In the genomic region with DNA sequence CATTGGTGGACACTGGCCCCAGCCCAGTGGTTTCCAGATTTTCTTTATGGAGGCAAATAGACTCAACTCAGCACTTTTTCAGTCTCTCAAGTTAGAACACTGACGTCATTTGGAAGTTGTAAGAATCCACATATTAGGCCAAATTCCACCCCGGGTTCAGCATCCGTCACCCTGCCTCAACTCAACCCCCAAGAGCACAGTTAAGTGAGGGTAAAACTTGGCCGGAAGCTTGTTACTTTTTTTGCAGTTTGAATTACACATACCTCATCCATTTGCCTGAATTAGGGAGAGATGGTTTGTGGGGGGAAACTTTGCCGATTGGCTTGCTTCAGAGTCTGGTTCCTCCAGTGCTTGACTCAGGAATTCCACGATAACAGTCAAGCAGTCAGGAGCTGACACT, we compare ENCODE assay signal across 15 mouse cellular contexts.
A peak's percentile ranks its signal among the peaks of the same experiment; 100 is the strongest.
DNase-seq lines count a peak whose midpoint lies in the region; ATAC-seq and TF ChIP-seq lines count a peak whose summit lies in the region.
"Had no signal": no experiment of that assay in that cellular context is flagged by ENCODE, and none has a peak within 500 bp of the region (broad histone marks: within the 10 kb centered on the region; RNA-seq: fewer than 3 reads in every experiment).

No protein-coding gene starts in this region.

- no peak for TF ChIP-seq POLR2A in limb, embryonic 14.5 days (IDR thresholded peaks at IDR 0.05; ENCODE audit: borderline replicate concordance, extremely low read depth, insufficient read depth, insufficient read length)

- DNase-seq in heart, adult 11 months: peak; percentile 91
- peak; percentile 43 for DNase-seq in kidney, postnatal 14 days
- DNase-seq in kidney, adult 18-20 months: no peak
- DNase-seq in limb, embryonic 14.5 days (ENCODE audit: low spot score): peak; percentile 74
- DNase-seq in cerebellum, adult 11-12 months: no peak
- DNase-seq: B cell, adult 2 months; cerebellum, postnatal 25 days; layer of hippocampus, adult 9-11 months; liver, embryonic 13.5 days; thymus, postnatal 4 days had no signal

- H3K27me3 ChIP-seq in heart, embryonic 12.5 days (replicated peaks): no peaks in the 10 kb centered on the region
- H3K27me3 ChIP-seq in heart, embryonic 13.5 days (replicated peaks): no peaks in the 10 kb centered on the region
- H3K27me3 ChIP-seq in limb, embryonic 14.5 days (ENCODE audit: control insufficient read depth, insufficient read depth, low read length): no peaks in the 10 kb centered on the region
- H3K27me3 ChIP-seq: hindbrain, embryonic 15.5 days; liver, embryonic 13.5 days; midbrain, embryonic 13.5 days had no signal

- no peak overlapping the region for H3K4me2 ChIP-seq in heart, embryonic 12.5 days
- no peak overlapping the region for H3K4me2 ChIP-seq in heart, embryonic 13.5 days
- no peak overlapping the region for H3K4me2 ChIP-seq in limb, embryonic 14.5 days (replicated peaks; ENCODE audit: low read depth, low read length, severe bottlenecking)
- H3K4me2 ChIP-seq: hindbrain, embryonic 15.5 days; liver, embryonic 13.5 days; midbrain, embryonic 13.5 days had no signal

- no peak overlapping the region for H3K4me3 ChIP-seq in heart, embryonic 12.5 days
- H3K4me3 ChIP-seq in heart, embryonic 13.5 days: no peak overlapping the region
- no peak overlapping the region for H3K4me3 ChIP-seq in limb, embryonic 14.5 days (replicated peaks; ENCODE audit: low read length)
- H3K4me3 ChIP-seq: hindbrain, embryonic 15.5 days; liver, embryonic 13.5 days; midbrain, embryonic 13.5 days had no signal

- H3K4me1 ChIP-seq in heart, embryonic 12.5 days (replicated peaks): 0 out of 2 replicates have a peak, but pooled peaks cover 7% of the 10 kb centered on the region
- peaks cover 23% of the 10 kb centered on the region for H3K4me1 ChIP-seq in heart, embryonic 13.5 days
- H3K4me1 ChIP-seq in limb, embryonic 14.5 days (ENCODE audit: control insufficient read depth, insufficient read depth, low read length): peaks cover 7% of the 10 kb centered on the region; the same call in 1 of the 2 replicates
- H3K4me1 ChIP-seq: liver, embryonic 13.5 days had no signal

- H3K36me3 ChIP-seq in heart, embryonic 12.5 days: no peaks in the 10 kb centered on the region
- no peaks in the 10 kb centered on the region for H3K36me3 ChIP-seq in heart, embryonic 13.5 days
- no peaks in the 10 kb centered on the region for H3K36me3 ChIP-seq in limb, embryonic 14.5 days (ENCODE audit: control insufficient read depth, insufficient read depth, low read length)
- H3K36me3 ChIP-seq: hindbrain, embryonic 15.5 days; liver, embryonic 13.5 days; midbrain, embryonic 13.5 days had no signal

- 55% methylated on average over 6 of the region's 6 CpGs for WGBS in heart, embryonic 12.5 days
- 48% methylated on average over 6 of the region's 6 CpGs for WGBS in heart, embryonic 13.5 days
- 40% methylated on average over 6 of the region's 6 CpGs for WGBS in limb, embryonic 14.5 days

- ATAC-seq in heart, embryonic 12.5 days (ENCODE audit: insufficient number of reproducible peaks, low FRiP score): no peak
- no peak for ATAC-seq in heart, embryonic 13.5 days (ENCODE audit: extremely low read depth, insufficient number of reproducible peaks, low FRiP score, low TSS enrichment)
- ATAC-seq in limb, embryonic 14.5 days (ENCODE audit: low FRiP score, low read depth): peak; percentile 79
- ATAC-seq: intestine, postnatal 0 days; midbrain, embryonic 13.5 days had no signal

- H3K27ac ChIP-seq in heart, embryonic 12.5 days (ENCODE audit: poor library complexity, severe bottlenecking): no peak overlapping the region; the same call in 1 of the 2 replicates
- peak overlapping the region; percentile 56; the same call in 1 of the 2 replicates for H3K27ac ChIP-seq in heart, embryonic 13.5 days (replicated peaks)
- no peak overlapping the region for H3K27ac ChIP-seq in limb, embryonic 14.5 days (replicated peaks; ENCODE audit: low read depth, low read length)
- H3K27ac ChIP-seq: hindbrain, embryonic 15.5 days; liver, embryonic 13.5 days; midbrain, embryonic 13.5 days had no signal

- H3K9me3 ChIP-seq in heart, embryonic 12.5 days (replicated peaks): no peaks in the 10 kb centered on the region
- no peaks in the 10 kb centered on the region for H3K9me3 ChIP-seq in heart, embryonic 13.5 days
- no peaks in the 10 kb centered on the region for H3K9me3 ChIP-seq in limb, embryonic 14.5 days (ENCODE audit: control insufficient read depth, low read length)
- H3K9me3 ChIP-seq: hindbrain, embryonic 15.5 days; liver, embryonic 13.5 days; midbrain, embryonic 13.5 days had no signal

- no peak overlapping the region for H3K9ac ChIP-seq in heart, embryonic 12.5 days
- H3K9ac ChIP-seq in heart, embryonic 13.5 days: no peak overlapping the region
- H3K9ac ChIP-seq in limb, embryonic 14.5 days (ENCODE audit: low read depth, low read length, severe bottlenecking): no peak overlapping the region
- H3K9ac ChIP-seq: hindbrain, embryonic 15.5 days; liver, embryonic 13.5 days; midbrain, embryonic 13.5 days had no signal

Comparison
In these comparisons a context has a peak if more than half of its experiments do, and no peak if none do; other contexts are left out.
1. DNase-seq: peak in heart, adult 11 months (single experiment), kidney, postnatal 14 days (single experiment) and limb, embryonic 14.5 days (single experiment); none in kidney, adult 18-20 months (single experiment) and cerebellum, adult 11-12 months (single experiment).